Mouse (Mus musculus): ENCODE data around the gene Fyb. TPM values are rescaled to one million over a fixed set of nuclear protein-coding genes. Genes with fewer than 3 reads are reported as not detected.

Gene Fyb
- polyA plus RNA-seq, 1 experiment from 2014 or later, result 4.9 TPM

- Histone ChIP-seq H3K4me3 (replicated peaks; ENCODE audit: low read length) (no peak overlapping the region), H3K27me3 (ENCODE audit: control insufficient read depth, insufficient read depth, low read length) (no peaks in the 10 kb centered on the region), H3K4me1 (replicated peaks; ENCODE audit: control insufficient read depth, insufficient read depth, low read length) (no peaks in the 10 kb centered on the region), H3K36me3 (replicated peaks; ENCODE audit: control insufficient read depth, insufficient read depth) (no peaks in the 10 kb centered on the region), H3K4me2 (replicated peaks) (no peak overlapping the region), H3K27ac (no peak overlapping the region), H3K9ac (no peak overlapping the region), H3K9me3 (ENCODE audit: control insufficient read depth, low read length) (no peaks in the 10 kb centered on the region)
- DNase-seq (ENCODE audit: low spot score), result no peak
- 91% methylated on average over 4 of the region's 4 CpGs for WGBS
- no peak for ATAC-seq (ENCODE audit: low FRiP score)
Measured at GRCm38 (mm10) chr15:6557552-6557951, 34.9 kb downstream of the Fyb start.

- 81% methylated on average over 9 of the region's 9 CpGs for WGBS
- no peak overlapping the region for H3K4me2 ChIP-seq (replicated peaks)
- no peak overlapping the region for H3K9ac ChIP-seq
- DNase-seq (ENCODE audit: low spot score) (no peak), ATAC-seq (ENCODE audit: low FRiP score) (no peak)
- no peaks in the 10 kb centered on the region for H3K9me3 ChIP-seq (ENCODE audit: control insufficient read depth, low read length)
- H3K4me1 ChIP-seq (replicated peaks; ENCODE audit: control insufficient read depth, insufficient read depth, low read length), result no peaks in the 10 kb centered on the region
- no peaks in the 10 kb centered on the region for H3K36me3 ChIP-seq (replicated peaks; ENCODE audit: control insufficient read depth, insufficient read depth)
- H3K4me3 ChIP-seq (replicated peaks; ENCODE audit: low read length), result no peak overlapping the region
- H3K27me3 ChIP-seq (ENCODE audit: control insufficient read depth, insufficient read depth, low read length), result no peaks in the 10 kb centered on the region
- H3K27ac ChIP-seq, result no peak overlapping the region
Measured at GRCm38 (mm10) chr15:6559188-6559587, 36.5 kb downstream of the Fyb start.

GRCm38 (mm10) chr15:6560696-6561095, 38.0 kb downstream of the Fyb start:
- H3K4me3 ChIP-seq (replicated peaks; ENCODE audit: low read length), result no peak overlapping the region
- ATAC-seq (ENCODE audit: low FRiP score) (no peak), DNase-seq (ENCODE audit: low spot score) (no peak)
- H3K9ac ChIP-seq, result no peak overlapping the region
- H3K4me1 ChIP-seq (replicated peaks; ENCODE audit: control insufficient read depth, insufficient read depth, low read length), result no peaks in the 10 kb centered on the region; the same call in 1 of the 2 replicates
- no peak overlapping the region for H3K27ac ChIP-seq
- no peaks in the 10 kb centered on the region for H3K36me3 ChIP-seq (replicated peaks; ENCODE audit: control insufficient read depth, insufficient read depth)
- WGBS, result 92% methylated on average over 10 of the region's 10 CpGs
- H3K27me3 ChIP-seq (ENCODE audit: control insufficient read depth, insufficient read depth, low read length), result no peaks in the 10 kb centered on the region
- H3K4me2 ChIP-seq (replicated peaks), result no peak overlapping the region
- no peaks in the 10 kb centered on the region for H3K9me3 ChIP-seq (ENCODE audit: control insufficient read depth, low read length)

- Histone ChIP-seq H3K27me3 (ENCODE audit: control insufficient read depth, insufficient read depth, low read length) (no peaks in the 10 kb centered on the region), H3K4me1 (replicated peaks; ENCODE audit: control insufficient read depth, insufficient read depth, low read length) (no peaks in the 10 kb centered on the region; the same call in 1 of the 2 replicates), H3K9ac (no peak overlapping the region), H3K27ac (no peak overlapping the region), H3K4me2 (replicated peaks) (no peak overlapping the region), H3K36me3 (replicated peaks; ENCODE audit: control insufficient read depth, insufficient read depth) (no peaks in the 10 kb centered on the region), H3K4me3 (replicated peaks; ENCODE audit: low read length) (no peak overlapping the region), H3K9me3 (ENCODE audit: control insufficient read depth, low read length) (no peaks in the 10 kb centered on the region)
- ATAC-seq (ENCODE audit: low FRiP score) (no peak), DNase-seq (ENCODE audit: low spot score) (no peak)
- WGBS, result 91% methylated on average over 4 of the region's 4 CpGs
Measured at GRCm38 (mm10) chr15:6562161-6562560, 39.5 kb downstream of the Fyb start.

- DNase-seq (ENCODE audit: low spot score) (no peak), ATAC-seq (ENCODE audit: low FRiP score) (no peak)
- no peak overlapping the region for H3K27ac ChIP-seq
- H3K4me2 ChIP-seq (replicated peaks), result no peak overlapping the region
- no peaks in the 10 kb centered on the region; the same call in 1 of the 2 replicates for H3K4me1 ChIP-seq (replicated peaks; ENCODE audit: control insufficient read depth, insufficient read depth, low read length)
- no peaks in the 10 kb centered on the region for H3K27me3 ChIP-seq (ENCODE audit: control insufficient read depth, insufficient read depth, low read length)
- no peak overlapping the region for H3K4me3 ChIP-seq (replicated peaks; ENCODE audit: low read length)
- no peaks in the 10 kb centered on the region for H3K9me3 ChIP-seq (ENCODE audit: control insufficient read depth, low read length)
- H3K9ac ChIP-seq, result no peak overlapping the region
- 84% methylated on average over 2 of the region's 2 CpGs for WGBS
- H3K36me3 ChIP-seq (replicated peaks; ENCODE audit: control insufficient read depth, insufficient read depth), result no peaks in the 10 kb centered on the region
Measured at GRCm38 (mm10) chr15:6562629-6563028, 40.0 kb downstream of the Fyb start.

GRCm38 (mm10) chr15:6564977-6565421, 42.3 kb downstream of the Fyb start:
- DNase-seq (ENCODE audit: low spot score) (no peak), ATAC-seq (ENCODE audit: low FRiP score) (peak; percentile 62; the same call in 1 of the 2 replicates)
- H3K27me3 ChIP-seq (ENCODE audit: control insufficient read depth, insufficient read depth, low read length), result no peaks in the 10 kb centered on the region
- no peaks in the 10 kb centered on the region; the same call in 1 of the 2 replicates for H3K4me1 ChIP-seq (replicated peaks; ENCODE audit: control insufficient read depth, insufficient read depth, low read length)
- no peak overlapping the region; the same call in 1 of the 2 replicates for H3K4me3 ChIP-seq (replicated peaks; ENCODE audit: low read length)
- no peaks in the 10 kb centered on the region for H3K9me3 ChIP-seq (ENCODE audit: control insufficient read depth, low read length)
- no peaks in the 10 kb centered on the region for H3K36me3 ChIP-seq (replicated peaks; ENCODE audit: control insufficient read depth, insufficient read depth)
- WGBS, result 21% methylated on average over 11 of the region's 11 CpGs
- no peak overlapping the region for H3K9ac ChIP-seq
- peak overlapping the region; percentile 42 for H3K4me2 ChIP-seq (replicated peaks)
- no peak overlapping the region for H3K27ac ChIP-seq

- Histone ChIP-seq H3K4me2 (replicated peaks) (no peak overlapping the region), H3K9me3 (ENCODE audit: control insufficient read depth, low read length) (no peaks in the 10 kb centered on the region), H3K36me3 (replicated peaks; ENCODE audit: control insufficient read depth, insufficient read depth) (no peaks in the 10 kb centered on the region), H3K4me3 (replicated peaks; ENCODE audit: low read length) (no peak overlapping the region), H3K9ac (no peak overlapping the region), H3K27ac (no peak overlapping the region), H3K4me1 (replicated peaks; ENCODE audit: control insufficient read depth, insufficient read depth, low read length) (no peaks in the 10 kb centered on the region; the same call in 1 of the 2 replicates), H3K27me3 (ENCODE audit: control insufficient read depth, insufficient read depth, low read length) (no peaks in the 10 kb centered on the region)
- WGBS, result 95% methylated on average over 4 of the region's 4 CpGs
- ATAC-seq (ENCODE audit: low FRiP score), result no peak
- no peak for DNase-seq (ENCODE audit: low spot score)
Measured at GRCm38 (mm10) chr15:6565873-6566272, 43.2 kb downstream of the Fyb start.

GRCm38 (mm10) chr15:6567993-6568392, 45.3 kb downstream of the Fyb start:
- DNase-seq (ENCODE audit: low spot score), result no peak
- H3K27ac ChIP-seq, result no peak overlapping the region
- WGBS, result 92% methylated on average over 5 of the region's 5 CpGs
- no peaks in the 10 kb centered on the region for H3K36me3 ChIP-seq (replicated peaks; ENCODE audit: control insufficient read depth, insufficient read depth)
- no peaks in the 10 kb centered on the region for H3K27me3 ChIP-seq (ENCODE audit: control insufficient read depth, insufficient read depth, low read length)
- no peaks in the 10 kb centered on the region; the same call in 1 of the 2 replicates for H3K4me1 ChIP-seq (replicated peaks; ENCODE audit: control insufficient read depth, insufficient read depth, low read length)
- H3K9me3 ChIP-seq (ENCODE audit: control insufficient read depth, low read length), result no peaks in the 10 kb centered on the region
- no peak overlapping the region for H3K4me2 ChIP-seq (replicated peaks)
- ATAC-seq (ENCODE audit: low FRiP score), result no peak
- H3K4me3 ChIP-seq (replicated peaks; ENCODE audit: low read length), result no peak overlapping the region
- no peak overlapping the region for H3K9ac ChIP-seq

GRCm38 (mm10) chr15:6568605-6569004, 46.0 kb downstream of the Fyb start:
- no peaks in the 10 kb centered on the region for H3K9me3 ChIP-seq (ENCODE audit: control insufficient read depth, low read length)
- no peaks in the 10 kb centered on the region for H3K36me3 ChIP-seq (replicated peaks; ENCODE audit: control insufficient read depth, insufficient read depth)
- H3K4me2 ChIP-seq (replicated peaks), result no peak overlapping the region
- H3K4me3 ChIP-seq (replicated peaks; ENCODE audit: low read length), result no peak overlapping the region
- H3K27me3 ChIP-seq (ENCODE audit: control insufficient read depth, insufficient read depth, low read length), result no peaks in the 10 kb centered on the region
- H3K9ac ChIP-seq, result no peak overlapping the region
- DNase-seq (ENCODE audit: low spot score) (no peak), ATAC-seq (ENCODE audit: low FRiP score) (no peak)
- 84% methylated on average over 3 of the region's 3 CpGs for WGBS
- H3K27ac ChIP-seq, result no peak overlapping the region
- H3K4me1 ChIP-seq (replicated peaks; ENCODE audit: control insufficient read depth, insufficient read depth, low read length), result no peaks in the 10 kb centered on the region; the same call in 1 of the 2 replicates

- WGBS, result 83% methylated on average over 5 of the region's 5 CpGs
- H3K4me3 ChIP-seq (replicated peaks; ENCODE audit: low read length), result no peak overlapping the region
- ATAC-seq (ENCODE audit: low FRiP score) (no peak), DNase-seq (ENCODE audit: low spot score) (no peak)
- H3K27me3 ChIP-seq (ENCODE audit: control insufficient read depth, insufficient read depth, low read length), result no peaks in the 10 kb centered on the region
- H3K9me3 ChIP-seq (ENCODE audit: control insufficient read depth, low read length), result no peaks in the 10 kb centered on the region
- H3K27ac ChIP-seq, result no peak overlapping the region
- H3K4me2 ChIP-seq (replicated peaks), result no peak overlapping the region
- H3K36me3 ChIP-seq (replicated peaks; ENCODE audit: control insufficient read depth, insufficient read depth), result no peaks in the 10 kb centered on the region
- no peaks in the 10 kb centered on the region; the same call in 1 of the 2 replicates for H3K4me1 ChIP-seq (replicated peaks; ENCODE audit: control insufficient read depth, insufficient read depth, low read length)
- H3K9ac ChIP-seq, result no peak overlapping the region
Measured at GRCm38 (mm10) chr15:6569074-6569473, 46.4 kb downstream of the Fyb start.
